In genomic region chr13:34077492-34078271, GRCm38 (mm10) we compare ENCODE assay signal across 8 mouse cellular contexts. TPM values are rescaled to one million over a fixed set of nuclear protein-coding genes. Genes with fewer than 3 reads are reported as not detected.
DNase-seq lines count a peak whose midpoint lies in the region; ATAC-seq and TF ChIP-seq lines count a peak whose summit lies in the region.

Gene Tubb2a (minus strand): TSS chr13:34078007.

- 1% methylated on average over 44 of the region's 45 CpGs for WGBS in kidney, embryonic 14.5 days
- WGBS in limb, embryonic 14.5 days: under 1% methylated on average over 42 of the region's 45 CpGs
- WGBS in midbrain, embryonic 16.5 days: under 1% methylated on average over 38 of the region's 45 CpGs
- WGBS in spleen, adult 2 months: under 1% methylated on average over 45 of the region's 45 CpGs

- H3K9ac ChIP-seq in kidney, embryonic 14.5 days (ENCODE audit: low read depth, low read length): peak within 1 kb of the TSS; percentile 66
- H3K9ac ChIP-seq in limb, embryonic 14.5 days (ENCODE audit: low read depth, low read length, severe bottlenecking): peak within 1 kb of the TSS; percentile 78
- H3K9ac ChIP-seq in midbrain, embryonic 16.5 days (ENCODE audit: low read depth, low read length): peak within 1 kb of the TSS; percentile 99

- H3K27me3 ChIP-seq in kidney, embryonic 14.5 days (ENCODE audit: control insufficient read depth, insufficient read depth, low read length): no peaks in the 10 kb centered on the region; the same call in 1 of the 2 replicates
- no peaks in the 10 kb centered on the region for H3K27me3 ChIP-seq in limb, embryonic 14.5 days (ENCODE audit: control insufficient read depth, insufficient read depth, low read length)
- H3K27me3 ChIP-seq in midbrain, embryonic 16.5 days (ENCODE audit: control insufficient read depth, insufficient read depth, low read depth, low read length): no peaks in the 10 kb centered on the region
- no peaks in the 10 kb centered on the region for H3K27me3 ChIP-seq in spleen, adult 2 months (ENCODE audit: control insufficient read depth, insufficient read depth, low read length)

- peak within 1 kb of the TSS; percentile 87 for H3K4me2 ChIP-seq in kidney, embryonic 14.5 days (replicated peaks; ENCODE audit: low read depth, low read length)
- peak within 1 kb of the TSS; percentile 79 for H3K4me2 ChIP-seq in limb, embryonic 14.5 days (replicated peaks; ENCODE audit: low read depth, low read length, severe bottlenecking)
- H3K4me2 ChIP-seq in midbrain, embryonic 16.5 days (ENCODE audit: low read length): peak within 1 kb of the TSS; percentile 66

- ATAC-seq in kidney, embryonic 14.5 days (ENCODE audit: low FRiP score, low TSS enrichment): peak; percentile 94
- peak; percentile 93 for ATAC-seq in limb, embryonic 14.5 days (ENCODE audit: low FRiP score, low read depth)
- ATAC-seq in midbrain, embryonic 16.5 days: peak; percentile 88

- TF ChIP-seq POLR2A in embryonic fibroblast, embryonic 13.5 days (IDR thresholded peaks at IDR 0.05; ENCODE audit: low read depth, low read length): peak; percentile 100
- TF ChIP-seq POLR2A in limb, embryonic 14.5 days (IDR thresholded peaks at IDR 0.05; ENCODE audit: borderline replicate concordance, extremely low read depth, insufficient read depth, insufficient read length): peak; percentile 88; the same call in 1 of the 2 replicates
- peak; percentile 92 for TF ChIP-seq POLR2A in spleen, adult 2 months (IDR thresholded peaks at IDR 0.05; ENCODE audit: low read depth, low read length)

- peak within 1 kb of the TSS; percentile 66 for H3K4me3 ChIP-seq in embryonic fibroblast, embryonic 13.5 days (ENCODE audit: insufficient read depth, low read length)
- peak within 1 kb of the TSS; percentile 68 for H3K4me3 ChIP-seq in kidney, embryonic 14.5 days (ENCODE audit: low read length)
- H3K4me3 ChIP-seq in limb, embryonic 14.5 days (replicated peaks; ENCODE audit: low read length): peak within 1 kb of the TSS; percentile 75
- H3K4me3 ChIP-seq in midbrain, embryonic 16.5 days (ENCODE audit: low read depth, low read length): peak within 1 kb of the TSS; percentile 95
- H3K4me3 ChIP-seq in spleen, adult 2 months (ENCODE audit: extremely low read depth, insufficient read depth, insufficient read length): peak within 1 kb of the TSS; percentile 83

- H3K4me1 ChIP-seq in embryonic fibroblast, embryonic 13.5 days (ENCODE audit: control insufficient read depth, insufficient read depth, low read length): peaks cover 11% of the 10 kb centered on the region
- peaks cover 7% of the 10 kb centered on the region; the same call in 1 of the 2 replicates for H3K4me1 ChIP-seq in kidney, embryonic 14.5 days (ENCODE audit: control insufficient read depth, insufficient read depth, low read length)
- H3K4me1 ChIP-seq in limb, embryonic 14.5 days (ENCODE audit: control insufficient read depth, insufficient read depth, low read length): peaks cover 16% of the 10 kb centered on the region
- peaks cover 16% of the 10 kb centered on the region for H3K4me1 ChIP-seq in midbrain, embryonic 16.5 days (ENCODE audit: control insufficient read depth, insufficient read depth, low read length)
- H3K4me1 ChIP-seq in spleen, adult 2 months (ENCODE audit: control insufficient read depth, insufficient read depth, insufficient read length): peaks cover 13% of the 10 kb centered on the region; the same call in 1 of the 2 replicates

- H3K36me3 ChIP-seq in kidney, embryonic 14.5 days (ENCODE audit: control insufficient read depth, insufficient read depth, low read length): no peaks in the 10 kb centered on the region; the same call in 1 of the 2 replicates
- peaks cover 12% of the 10 kb centered on the region; the same call in 1 of the 2 replicates for H3K36me3 ChIP-seq in limb, embryonic 14.5 days (ENCODE audit: control insufficient read depth, insufficient read depth, low read length)
- 0 out of 2 replicates have a peak, but pooled peaks cover 2% of the 10 kb centered on the region for H3K36me3 ChIP-seq in midbrain, embryonic 16.5 days (ENCODE audit: control insufficient read depth, insufficient read depth, low read length)
- peaks cover 1% of the 10 kb centered on the region; the same call in 1 of the 2 replicates for H3K36me3 ChIP-seq in spleen, adult 2 months (ENCODE audit: control insufficient read depth, insufficient read depth, low read length)

- DNase-seq in B cell, adult 2 months: peak; percentile 92 to 94
- DNase-seq in brain, adult 2 months (ENCODE audit: low read depth, low spot score): peak; percentile 95
- peak; percentile 95 for DNase-seq in heart, adult 9 months (ENCODE audit: low spot score in 2 of 2)
- DNase-seq in limb, embryonic 14.5 days (ENCODE audit: low spot score): peak; percentile 86
- DNase-seq in spleen, adult 2 months (ENCODE audit: low read depth in 1 of 2, low spot score in 2 of 2): peak; percentile 62 to 85

- 0 out of 2 replicates have a peak within 1 kb of the TSS, but pooled peaks have one; percentile 1 for H3K27ac ChIP-seq in embryonic fibroblast, embryonic 13.5 days (ENCODE audit: insufficient read depth, low read length)
- no peak within 1 kb of the TSS for H3K27ac ChIP-seq in kidney, embryonic 14.5 days (ENCODE audit: low read depth, low read length)
- H3K27ac ChIP-seq in limb, embryonic 14.5 days (replicated peaks; ENCODE audit: low read depth, low read length): 0 out of 2 replicates have a peak within 1 kb of the TSS, but pooled peaks have one; percentile 22
- peak within 1 kb of the TSS; percentile 97 for H3K27ac ChIP-seq in midbrain, embryonic 16.5 days (ENCODE audit: low read length)
- peak within 1 kb of the TSS; percentile 34 for H3K27ac ChIP-seq in spleen, adult 2 months (ENCODE audit: insufficient read depth, low read length)

- 0 out of 2 replicates have a peak, but pooled peaks have one; percentile 9 for TF ChIP-seq CTCF in embryonic fibroblast, embryonic 13.5 days (IDR thresholded peaks at IDR 0.05; ENCODE audit: borderline replicate concordance, insufficient read depth, low read length)
- 0 out of 2 replicates have a peak, but pooled peaks have one; percentile 30 for TF ChIP-seq CTCF in spleen, adult 2 months (IDR thresholded peaks at IDR 0.05; ENCODE audit: extremely low read depth, insufficient read depth, insufficient read length, insufficient replicate concordance)

- H3K9me3 ChIP-seq in kidney, embryonic 14.5 days (ENCODE audit: control insufficient read depth, low read length): no peaks in the 10 kb centered on the region
- H3K9me3 ChIP-seq in limb, embryonic 14.5 days (ENCODE audit: control insufficient read depth, low read length): no peaks in the 10 kb centered on the region
- H3K9me3 ChIP-seq in midbrain, embryonic 16.5 days (replicated peaks; ENCODE audit: control insufficient read depth, low read length, poor library complexity, severe bottlenecking): no peaks in the 10 kb centered on the region

RNA-seq across cellular contexts. Expression of gene Tubb2a, which starts in this region (rescaled TPM):
- polyA plus RNA-seq in embryonic fibroblast, embryonic 13.5 days (2011; ENCODE audit: insufficient read length, low read depth, missing spikeins): 137 and 139 TPM in 2 replicates
- 62.1 and 73.4 TPM in 2 replicates for polyA plus RNA-seq in kidney, embryonic 14.5 days (2014; fragmentation: Nextera tagmentation; extraction: Ambion mirVana)
- 328 and 445 TPM in 2 replicates for polyA plus RNA-seq in limb, embryonic 14.5 days (2012; rRNA removed)
- polyA plus RNA-seq in limb, embryonic 14.5 days (2014; fragmentation: Nextera tagmentation; extraction: Ambion mirVana): 150 and 170 TPM in 2 replicates
- polyA plus RNA-seq in midbrain, embryonic 16.5 days (2015; fragmentation: Nextera tagmentation; extraction: Ambion mirVana): 3,297 and 3,828 TPM in 2 replicates
- polyA plus RNA-seq in spleen, adult 2 months (2012; rRNA removed): 89.5 and 113 TPM in 2 replicates
